Mouse (Mus musculus): ENCODE results near the gene Anks6. TPM values are rescaled to one million over a fixed set of nuclear protein-coding genes. Genes with fewer than 3 reads are reported as not detected.
A peak's percentile ranks its signal among the peaks of the same experiment; 100 is the strongest.

Anks6 gene
- polyA plus RNA-seq, 1 experiment from 2014 or later = 4.8 TPM

GRCm38 (mm10) chr4:47000626-47001395 lies 56.4 kb downstream of the Anks6 start:
- no peak overlapping the region for H3K4me3 ChIP-seq (ENCODE audit: low read depth, low read length)
- H3K4me2 ChIP-seq = no peak overlapping the region
- TF ChIP-seq CTCF (IDR thresholded peaks at IDR 0.05; ENCODE audit: low read depth) = no peak
- no peak for DNase-seq
- ATAC-seq (ENCODE audit: insufficient read depth) = no peak
- H3K4me1 ChIP-seq (ENCODE audit: insufficient read depth) = no peaks in the 10 kb centered on the region
- H3K9me3 ChIP-seq (ENCODE audit: low read depth, low read length) = no peaks in the 10 kb centered on the region
- H3K27me3 ChIP-seq (ENCODE audit: insufficient read depth, low read length) = no peaks in the 10 kb centered on the region
- no peak overlapping the region for H3K9ac ChIP-seq
- no peaks in the 10 kb centered on the region for H3K36me3 ChIP-seq (ENCODE audit: insufficient read depth)
- WGBS = 56% methylated on average over 8 of the region's 8 CpGs
- H3K27ac ChIP-seq (ENCODE audit: low read depth) = no peak overlapping the region

GRCm38 (mm10) chr4:46997969-46998368 lies 59.3 kb downstream of the Anks6 start:
- Histone ChIP-seq H3K9me3 (ENCODE audit: low read depth, low read length) (no peaks in the 10 kb centered on the region), H3K27ac (ENCODE audit: low read depth) (no peak overlapping the region), H3K4me3 (ENCODE audit: low read depth, low read length) (no peak overlapping the region), H3K4me1 (ENCODE audit: insufficient read depth) (no peaks in the 10 kb centered on the region), H3K27me3 (ENCODE audit: insufficient read depth, low read length) (peaks cover 6% of the 10 kb centered on the region), H3K4me2 (no peak overlapping the region), H3K36me3 (ENCODE audit: insufficient read depth) (no peaks in the 10 kb centered on the region), H3K9ac (no peak overlapping the region)
- 75% methylated on average over 2 of the region's 2 CpGs for WGBS
- TF ChIP-seq CTCF (IDR thresholded peaks at IDR 0.05; ENCODE audit: low read depth) = no peak
- ATAC-seq (ENCODE audit: insufficient read depth) (no peak), DNase-seq (no peak)

DNA sequence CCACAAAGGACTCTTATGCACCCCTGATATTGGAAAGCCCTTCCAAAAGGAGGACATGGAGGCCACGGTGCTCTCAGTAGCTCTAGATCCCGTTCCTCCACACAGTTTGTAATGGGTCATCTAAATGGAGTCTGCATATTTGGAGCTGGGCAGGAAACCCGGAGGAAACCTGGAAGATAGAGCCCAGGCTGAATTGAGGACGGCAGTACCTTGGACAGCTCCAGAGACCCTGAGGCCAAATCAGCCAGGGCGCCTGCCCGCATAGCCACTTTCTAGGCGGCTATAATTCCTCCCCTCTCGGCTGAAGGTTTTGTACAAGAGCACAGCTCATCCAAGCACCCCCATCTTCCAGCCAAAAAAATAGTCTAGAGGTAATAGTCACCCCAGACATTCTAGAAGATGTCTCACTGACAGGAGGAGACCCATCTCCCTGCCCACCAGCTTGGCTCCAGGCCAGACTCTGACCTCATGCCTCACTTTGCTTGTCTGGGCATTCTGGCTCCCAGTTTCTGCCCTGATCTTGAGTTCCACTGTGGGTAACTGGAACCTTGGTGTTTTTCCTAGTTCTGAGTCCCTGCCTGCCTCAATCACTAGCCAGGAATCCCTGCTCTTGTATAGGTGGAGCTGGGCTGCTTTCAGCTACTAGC lies 64.3 kb downstream of the Anks6 start:
- Histone ChIP-seq H3K4me2 (no peak overlapping the region), H3K4me1 (ENCODE audit: insufficient read depth) (no peaks in the 10 kb centered on the region), H3K27ac (ENCODE audit: low read depth) (no peak overlapping the region), H3K9ac (no peak overlapping the region), H3K36me3 (ENCODE audit: insufficient read depth) (no peaks in the 10 kb centered on the region), H3K9me3 (ENCODE audit: low read depth, low read length) (no peaks in the 10 kb centered on the region), H3K4me3 (ENCODE audit: low read depth, low read length) (no peak overlapping the region), H3K27me3 (ENCODE audit: insufficient read depth, low read length) (peaks cover 54% of the 10 kb centered on the region)
- WGBS = 3% methylated on average over 8 of the region's 8 CpGs
- TF ChIP-seq CTCF (IDR thresholded peaks at IDR 0.05; ENCODE audit: low read depth) = no peak
- DNase-seq (peak; percentile 92), ATAC-seq (ENCODE audit: insufficient read depth) (no peak)

GRCm38 (mm10) chr4:46991959-46992316 lies 65.3 kb downstream of the Anks6 start:
- Histone ChIP-seq H3K9me3 (ENCODE audit: low read depth, low read length) (no peaks in the 10 kb centered on the region), H3K27ac (ENCODE audit: low read depth) (no peak overlapping the region), H3K27me3 (ENCODE audit: insufficient read depth, low read length) (peaks cover 55% of the 10 kb centered on the region), H3K36me3 (ENCODE audit: insufficient read depth) (no peaks in the 10 kb centered on the region), H3K4me2 (peak overlapping the region; percentile 73), H3K4me1 (ENCODE audit: insufficient read depth) (no peaks in the 10 kb centered on the region), H3K4me3 (ENCODE audit: low read depth, low read length) (peak overlapping the region; percentile 42), H3K9ac (no peak overlapping the region)
- WGBS = under 1% methylated on average over 29 of the region's 31 CpGs
- TF ChIP-seq CTCF (IDR thresholded peaks at IDR 0.05; ENCODE audit: low read depth) = no peak
- DNase-seq (no peak), ATAC-seq (ENCODE audit: insufficient read depth) (no peak)

DNA sequence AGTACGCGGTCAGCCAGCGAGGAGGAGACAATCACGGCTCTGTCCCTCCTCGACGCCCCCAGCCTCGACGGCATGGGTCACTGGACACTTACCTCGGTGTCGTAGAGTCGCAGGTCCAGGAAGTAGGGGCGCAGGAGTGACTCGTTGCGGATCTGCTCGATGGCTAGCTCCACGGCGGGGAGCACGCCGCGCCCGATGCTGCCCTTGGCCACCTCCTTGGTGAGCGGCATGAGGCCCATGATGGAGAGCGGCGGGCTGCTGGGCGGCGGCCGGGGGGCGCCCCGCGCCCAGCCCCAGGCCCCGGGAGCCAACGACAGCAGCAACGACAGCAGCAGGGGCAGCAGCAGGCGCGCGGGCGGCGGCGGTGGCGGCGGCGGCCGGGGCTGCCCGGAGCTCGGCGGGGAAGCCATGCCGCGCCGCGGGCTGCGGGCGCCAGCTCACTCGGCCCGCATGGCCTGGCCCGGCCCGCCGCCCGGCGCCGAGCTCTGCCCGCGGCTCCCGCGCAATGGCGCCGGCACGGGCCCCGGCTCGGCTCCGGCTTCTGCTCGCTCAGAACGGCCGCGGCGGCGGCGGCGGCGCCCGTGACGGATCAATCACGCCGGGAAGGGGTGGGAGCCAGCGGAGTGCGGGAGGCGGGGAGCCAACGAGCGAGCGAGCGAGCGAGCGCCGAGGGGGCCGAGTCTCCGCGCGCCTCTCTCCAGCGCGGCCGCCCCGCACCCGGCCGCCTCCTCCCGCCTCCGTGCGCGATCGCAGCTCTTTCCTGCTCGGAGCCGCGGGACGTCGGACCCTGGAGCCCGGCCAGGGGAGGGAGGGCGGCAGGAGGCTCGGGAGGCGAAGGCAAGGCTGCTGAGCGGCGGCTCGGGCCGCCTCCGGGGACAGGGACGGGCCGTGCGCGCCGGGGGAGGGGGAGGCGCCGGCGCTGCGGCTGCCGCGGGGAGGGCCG lies 65.9 kb downstream of the Anks6 start, which contains the start of gene Gabbr2:
TSS of gene Gabbr2 (minus strand) at position 858 of the 943 bp plus-strand sequence.
- Histone ChIP-seq H3K9ac (no peak within 1 kb of the TSS), H3K4me1 (ENCODE audit: insufficient read depth) (no peaks in the 10 kb centered on the region), H3K4me2 (peak within 1 kb of the TSS; percentile 73), H3K36me3 (ENCODE audit: insufficient read depth) (no peaks in the 10 kb centered on the region), H3K27ac (ENCODE audit: low read depth) (no peak within 1 kb of the TSS), H3K9me3 (ENCODE audit: low read depth, low read length) (no peaks in the 10 kb centered on the region), H3K27me3 (ENCODE audit: insufficient read depth, low read length) (peaks cover 55% of the 10 kb centered on the region), H3K4me3 (ENCODE audit: low read depth, low read length) (peak within 1 kb of the TSS; percentile 42)
- DNase-seq (peak; percentile 34), ATAC-seq (ENCODE audit: insufficient read depth) (no peak)
- under 1% methylated on average over 94 of the region's 134 CpGs for WGBS
- no peak for TF ChIP-seq CTCF (IDR thresholded peaks at IDR 0.05; ENCODE audit: low read depth)

- ATAC-seq (ENCODE audit: insufficient read depth) = no peak
- no peak overlapping the region for H3K4me2 ChIP-seq
Measured at GRCm38 (mm10) chr4:46990281-46991015, 66.8 kb downstream of the Anks6 start.

More at GRCm38 (mm10) chr4:46990281-46991015, 66.8 kb downstream of the Anks6 start:
- no peaks in the 10 kb centered on the region for H3K4me1 ChIP-seq (ENCODE audit: insufficient read depth)
- no peak overlapping the region for H3K9ac ChIP-seq
- DNase-seq = peak; percentile 57
- no peak overlapping the region for H3K4me3 ChIP-seq (ENCODE audit: low read depth, low read length)
- WGBS = 5% methylated on average over 29 of the region's 29 CpGs
- no peaks in the 10 kb centered on the region for H3K36me3 ChIP-seq (ENCODE audit: insufficient read depth)
- no peak overlapping the region for H3K27ac ChIP-seq (ENCODE audit: low read depth)
- no peak for TF ChIP-seq CTCF (IDR thresholded peaks at IDR 0.05; ENCODE audit: low read depth)
- H3K27me3 ChIP-seq (ENCODE audit: insufficient read depth, low read length) = peaks cover 55% of the 10 kb centered on the region
- no peaks in the 10 kb centered on the region for H3K9me3 ChIP-seq (ENCODE audit: low read depth, low read length)
